Mouse (Mus musculus) brown adipose tissue, adult 24 weeks (tissue): Measurements from ENCODE around the gene Wfdc6a. TPM values are rescaled to one million over a fixed set of nuclear protein-coding genes. Genes with fewer than 3 reads are reported as not detected.
"Not testable (repeated sequence)": the region's sequence is repeated elsewhere in the genome, so short reads cannot be mapped to it uniquely, and the experiment has no call there.

Experiments used
- H3K27ac ChIP-seq: fragments of 200-500 bp; replicated peaks from 2 replicates; pipeline ENCODE4 v1.5.1; 2012; ENCODE audit warnings: low read depth, mild to moderate bottlenecking, low read length
- H3K4me1 ChIP-seq: fragments of 200-500 bp; 2 replicates; pipeline ENCODE4 v1.6.1; 2012; ENCODE audit warnings: low read length, mixed read lengths; ENCODE audit not compliant: control insufficient read depth, insufficient read depth, insufficient read length
- H3K4me3 ChIP-seq: fragments of 200-500 bp; 2 replicates; pipeline ENCODE4 v1.5.1; 2012; ENCODE audit warnings: low read depth, mild to moderate bottlenecking, low read length, moderate library complexity; ENCODE audit not compliant: insufficient read depth
- polyA plus RNA-seq: library from polyadenylated mRNA; stranded (reverse); fragments of >200 nt; gene quantifications from 2 replicates; pipeline ENCODE4 v1.2.4, GENCODE M21; 2012; ENCODE audit not compliant: missing spikeins, insufficient read depth, insufficient read length

Gene Wfdc6a
- polyA plus RNA-seq: not detected in 2 replicates

GRCm38 (mm10) chr2:164585025-164585725 is at the start of gene Wfdc6a:
Gene Wfdc6a, minus strand, starts transcription at chr2:164585447.
- H3K27ac ChIP-seq, H3K4me1 ChIP-seq, H3K4me3 ChIP-seq: not testable (repeated sequence)

- Histone ChIP-seq H3K4me3 (no peak overlapping the region), H3K27ac (no peak overlapping the region)
These were observed 36.5 kb upstream of the Wfdc6a start for GRCm38 (mm10) chr2:164621775-164622174.

GRCm38 (mm10) chr2:164619050-164619449 is 33.8 kb upstream of the Wfdc6a start:
- H3K4me3 ChIP-seq: no peak overlapping the region
- no peaks in the 10 kb centered on the region for H3K4me1 ChIP-seq
- H3K27ac ChIP-seq: no peak overlapping the region

More at GRCm38 (mm10) chr2:164621775-164622174, 36.5 kb upstream of the Wfdc6a start:
- H3K4me1 ChIP-seq: no peaks in the 10 kb centered on the region

- no peaks in the 10 kb centered on the region for H3K4me1 ChIP-seq
- H3K4me3 ChIP-seq: no peak overlapping the region
- H3K27ac ChIP-seq: no peak overlapping the region
These were observed 30.1 kb upstream of the Wfdc6a start for GRCm38 (mm10) chr2:164615386-164615785.

GRCm38 (mm10) chr2:164613471-164613870 is 28.2 kb upstream of the Wfdc6a start, which contains the start of the genes Wfdc6b and Wfdc8:
Gene Wfdc6b, plus strand, starts transcription at chr2:164613522.
Gene Wfdc8, minus strand, starts transcription at chr2:164613626.
- not testable (repeated sequence) for H3K4me1 ChIP-seq, H3K27ac ChIP-seq, H3K4me3 ChIP-seq

- Histone ChIP-seq H3K4me3 (no peak overlapping the region), H3K27ac (no peak overlapping the region), H3K4me1 (no peaks in the 10 kb centered on the region)
These were observed 23.5 kb upstream of the Wfdc6a start for GRCm38 (mm10) chr2:164608781-164609180.

- H3K27ac ChIP-seq: no peak overlapping the region
- no peaks in the 10 kb centered on the region for H3K4me1 ChIP-seq
These were observed 19.2 kb upstream of the Wfdc6a start for GRCm38 (mm10) chr2:164604411-164604810.

GRCm38 (mm10) chr2:164603482-164603881 is 18.2 kb upstream of the Wfdc6a start:
- no peak overlapping the region for H3K4me3 ChIP-seq

More at GRCm38 (mm10) chr2:164604411-164604810, 19.2 kb upstream of the Wfdc6a start:
- no peak overlapping the region for H3K4me3 ChIP-seq

GRCm38 (mm10) chr2:164600179-164600578 is 14.9 kb upstream of the Wfdc6a start:
- Histone ChIP-seq H3K4me1 (no peaks in the 10 kb centered on the region), H3K4me3 (no peak overlapping the region), H3K27ac (no peak overlapping the region)

More at GRCm38 (mm10) chr2:164603482-164603881, 18.2 kb upstream of the Wfdc6a start:
- Histone ChIP-seq H3K4me1 (no peaks in the 10 kb centered on the region), H3K27ac (no peak overlapping the region)

- H3K4me3 ChIP-seq: no peak within 1 kb of the TSS
- no peaks in the 10 kb centered on the region for H3K4me1 ChIP-seq
- H3K27ac ChIP-seq: no peak within 1 kb of the TSS
These were observed 8.2 kb upstream of the Wfdc6a start, which contains the start of gene Eppin for GRCm38 (mm10) chr2:164593494-164593893. Gene Eppin, minus strand, starts transcription at chr2:164593594.

- no peak overlapping the region for H3K4me3 ChIP-seq
- H3K27ac ChIP-seq: no peak overlapping the region
- H3K4me1 ChIP-seq: no peaks in the 10 kb centered on the region
These were observed 6.8 kb upstream of the Wfdc6a start for GRCm38 (mm10) chr2:164592014-164592413.

GRCm38 (mm10) chr2:164573359-164573758 is 11.9 kb downstream of the Wfdc6a start, which contains the start of gene Spint3:
Gene Spint3, minus strand, starts transcription at chr2:164573459.
- H3K4me3 ChIP-seq, H3K4me1 ChIP-seq, H3K27ac ChIP-seq: not testable (repeated sequence)

GRCm38 (mm10) chr2:164567460-164567859 is 17.8 kb downstream of the Wfdc6a start:
- Histone ChIP-seq H3K27ac (no peak overlapping the region), H3K4me3 (no peak overlapping the region)

GRCm38 (mm10) chr2:164566997-164567396 is 18.2 kb downstream of the Wfdc6a start:
- H3K4me3 ChIP-seq: no peak overlapping the region
- H3K27ac ChIP-seq: no peak overlapping the region
- 0 out of 2 replicates have a peak, but pooled peaks cover 4% of the 10 kb centered on the region for H3K4me1 ChIP-seq

More at GRCm38 (mm10) chr2:164567460-164567859, 17.8 kb downstream of the Wfdc6a start:
- H3K4me1 ChIP-seq: 0 out of 2 replicates have a peak, but pooled peaks cover 4% of the 10 kb centered on the region

- H3K27ac ChIP-seq: no peak overlapping the region
- 0 out of 2 replicates have a peak, but pooled peaks cover 4% of the 10 kb centered on the region for H3K4me1 ChIP-seq
- no peak overlapping the region for H3K4me3 ChIP-seq
These were observed 20.9 kb downstream of the Wfdc6a start for GRCm38 (mm10) chr2:164564346-164564745.
